Mouse (Mus musculus): ENCODE measurements around the gene Tcaim.

DNA sequence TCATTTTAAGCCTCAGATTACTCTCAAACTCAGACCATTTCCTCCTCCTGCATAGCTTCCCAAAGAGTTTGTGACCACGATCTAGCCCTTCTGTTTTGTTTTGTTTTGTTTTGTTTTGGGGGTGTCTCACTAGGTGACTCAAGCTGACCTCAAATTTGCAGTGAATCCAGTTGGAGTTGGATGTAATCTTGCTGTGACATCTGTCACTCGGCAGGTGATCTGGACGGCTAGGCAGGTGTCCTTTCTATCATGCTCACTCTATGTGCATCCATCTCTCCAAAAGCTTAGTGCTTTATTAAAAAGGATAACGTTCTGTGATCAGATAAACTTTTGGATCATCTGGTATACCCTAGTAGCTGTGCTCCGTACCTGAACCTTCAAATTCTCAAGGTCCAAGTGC is 7.0 kb downstream of the Tcaim start:
- no peak for TF ChIP-seq CTCF (IDR thresholded peaks at IDR 0.05; ENCODE audit: low read depth, low read length)
- no peak for TF ChIP-seq POLR2AphosphoS5 (IDR thresholded peaks at IDR 0.05; ENCODE audit: insufficient replicate concordance, low read depth, low read length)
- TF ChIP-seq TAL1 (conservative IDR thresholded peaks at IDR 0.05; ENCODE audit: low read depth, low read length): no peak
- no peak for TF ChIP-seq GATA1 (IDR thresholded peaks at IDR 0.05; ENCODE audit: borderline replicate concordance, low read length)

All from G1E (cell line).